Mouse (Mus musculus) splenic B cell, adult 2 months (primary cell): ENCODE data around the gene Med27.
"Not testable (repeated sequence)": the region's sequence is repeated elsewhere in the genome, so short reads cannot be mapped to it uniquely, and the experiment has no call there.

ENCODE experiments used
- DNase-seq: peaks from one replicate; pipeline ENCODE4 v3.0.0-alpha.2; 2011; ENCODE audit warnings: low read depth, low spot score
- H3K27me3 ChIP-seq: 2 replicates; pipeline ENCODE4 v1.6.1; 2012; ENCODE audit warnings: mild to moderate bottlenecking, low read length, moderate library complexity, mixed read lengths; ENCODE audit not compliant: control insufficient read depth, poor library complexity, insufficient read depth, severe bottlenecking
- H3K36me3 ChIP-seq: 2 replicates; pipeline ENCODE4 v1.6.1; 2012; ENCODE audit warnings: mild to moderate bottlenecking, low read length, moderate library complexity, mixed read lengths; ENCODE audit not compliant: control insufficient read depth, poor library complexity, insufficient read depth, severe bottlenecking

Med27 gene

DNA sequence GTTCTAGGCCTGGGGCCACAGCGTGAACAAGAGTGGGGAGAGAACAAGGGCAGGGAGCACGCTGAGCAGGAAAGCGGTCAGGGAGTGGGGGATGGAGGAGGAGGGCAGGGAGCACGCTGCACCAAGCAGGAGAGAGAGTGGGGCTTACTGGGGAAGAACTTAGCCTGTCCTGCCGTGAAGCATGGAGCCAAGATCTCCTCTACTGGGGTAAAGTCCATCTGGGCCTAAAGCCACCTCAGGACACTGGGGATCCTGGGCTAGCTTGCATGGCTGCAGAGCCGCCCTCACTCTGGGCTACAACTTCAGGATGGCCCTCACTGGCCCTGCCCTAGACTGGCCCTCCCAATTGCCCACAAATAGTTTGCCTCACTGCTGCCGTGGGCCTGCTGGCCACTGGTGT lies 174.9 kb downstream of the Med27 start:
- Histone ChIP-seq H3K27me3 (no peaks in the 10 kb centered on the region), H3K36me3 (no peaks in the 10 kb centered on the region; the same call in none of the 2 replicates)
- DNase-seq, result no peak

DNA sequence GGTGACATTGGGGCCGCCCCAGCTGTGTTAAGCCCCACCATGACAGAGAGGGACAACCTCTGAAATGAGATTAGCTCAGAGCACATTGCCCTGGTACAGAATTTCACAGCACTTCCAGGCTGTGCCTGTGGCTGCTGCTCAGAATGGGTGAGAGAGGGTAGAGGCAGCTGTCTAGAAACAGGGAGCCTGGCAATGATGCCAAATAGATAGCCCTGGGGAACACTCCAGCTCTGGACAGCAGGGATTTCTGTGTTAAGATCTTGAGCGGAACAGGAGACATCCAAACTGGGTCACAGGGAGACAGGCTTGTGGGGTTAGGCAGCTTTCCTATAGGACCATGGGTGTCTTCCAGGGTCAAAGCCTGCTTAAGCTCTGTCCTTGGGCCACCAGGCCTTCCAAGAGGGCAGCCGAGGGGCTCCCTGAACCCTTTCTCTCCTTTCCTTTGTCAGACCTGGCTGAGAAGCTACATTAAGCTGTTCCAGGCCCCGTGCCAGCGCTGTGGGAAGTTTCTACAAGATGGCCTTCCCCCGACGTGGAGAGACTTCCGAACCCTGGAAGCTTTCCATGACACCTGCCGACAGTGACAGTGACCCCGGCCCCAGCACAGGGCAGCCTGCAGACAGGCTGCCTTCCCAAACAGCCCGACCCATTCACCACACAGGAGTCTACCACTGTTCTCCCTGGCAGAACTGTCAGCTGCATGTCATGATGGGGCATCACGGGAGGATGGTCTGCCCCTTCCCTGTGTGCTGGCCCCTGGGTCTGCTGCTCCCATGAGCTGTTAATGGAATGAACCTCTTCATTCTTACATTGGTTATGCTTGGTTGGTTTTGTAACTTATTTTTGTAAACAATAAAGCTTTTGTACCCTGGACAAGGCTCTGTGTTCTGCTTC lies 177.5 kb downstream of the Med27 start:
- Histone ChIP-seq H3K27me3 (no peaks in the 10 kb centered on the region), H3K36me3 (no peaks in the 10 kb centered on the region; the same call in none of the 2 replicates)
- no peak for DNase-seq

DNA sequence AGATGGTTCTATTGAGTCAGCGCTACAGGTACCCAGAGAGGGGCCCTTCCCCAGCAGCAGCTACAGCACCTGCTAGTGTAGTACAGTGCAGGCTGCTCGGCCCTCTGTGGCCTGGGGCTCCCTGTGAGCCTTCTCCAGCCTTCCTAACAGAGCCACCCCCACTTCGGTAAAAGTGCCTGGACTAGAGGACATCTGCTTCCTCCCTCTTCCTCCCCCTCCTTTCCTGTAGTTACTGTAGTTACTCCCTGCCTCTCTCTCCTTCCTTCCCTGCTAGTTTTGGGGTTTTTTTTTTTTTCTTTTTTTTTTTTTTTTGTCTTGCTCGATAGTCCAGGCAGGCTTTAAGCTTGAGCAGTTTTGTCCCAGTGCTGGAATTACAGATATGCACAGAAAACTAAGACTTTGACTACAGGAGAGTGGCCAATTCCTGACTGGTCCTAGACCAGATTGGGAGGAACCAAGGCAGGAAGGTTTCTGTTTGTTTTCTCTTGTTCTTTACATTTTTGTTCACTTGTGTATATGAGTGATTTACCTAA lies 178.7 kb downstream of the Med27 start:
- no peaks in the 10 kb centered on the region; the same call in none of the 2 replicates for H3K36me3 ChIP-seq
- no peak for DNase-seq
- H3K27me3 ChIP-seq, result no peaks in the 10 kb centered on the region

DNA sequence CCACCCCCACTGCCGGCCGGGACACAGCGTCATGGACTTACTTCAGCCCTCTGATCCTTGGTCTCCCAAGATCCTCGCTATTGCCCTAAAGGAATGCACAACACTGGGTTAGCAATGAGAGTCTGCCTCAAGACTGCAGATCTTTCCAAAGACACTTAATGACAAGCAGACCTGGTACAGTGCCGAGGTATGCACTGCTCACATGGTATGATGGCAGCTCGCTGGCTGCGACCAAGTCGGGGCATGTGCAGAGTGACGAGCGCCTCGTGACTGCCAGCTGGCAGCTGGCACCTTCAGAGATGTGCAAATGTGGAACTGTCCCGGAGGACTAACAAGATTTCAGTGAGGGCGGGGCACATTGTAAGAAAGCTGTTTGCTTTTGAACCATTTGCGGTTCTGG lies 179.6 kb downstream of the Med27 start:
- Histone ChIP-seq H3K36me3 (no peaks in the 10 kb centered on the region; the same call in none of the 2 replicates), H3K27me3 (no peaks in the 10 kb centered on the region)
- peak; percentile 31 for DNase-seq

DNA sequence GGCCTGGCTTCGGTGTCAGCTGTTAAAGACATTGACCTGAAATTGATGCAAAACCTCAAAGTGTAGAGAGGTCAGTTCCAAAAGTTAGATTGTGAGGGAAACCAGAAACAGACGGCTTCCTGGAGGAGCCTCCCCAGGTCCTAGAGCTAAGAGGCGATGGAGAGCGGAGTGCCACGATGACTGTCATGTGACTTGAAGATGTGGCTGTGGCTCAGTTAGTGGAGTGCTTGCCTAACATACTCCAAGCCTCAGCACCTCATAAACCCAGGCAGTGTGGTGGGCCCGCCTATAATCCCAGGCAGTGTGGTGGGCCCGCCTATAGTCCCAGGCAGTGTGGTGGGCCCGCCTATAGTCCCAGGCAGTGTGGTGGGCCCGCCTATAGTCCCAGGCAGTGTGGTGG lies 180.9 kb downstream of the Med27 start:
- not testable (repeated sequence) for H3K27me3 ChIP-seq, DNase-seq, H3K36me3 ChIP-seq

DNA sequence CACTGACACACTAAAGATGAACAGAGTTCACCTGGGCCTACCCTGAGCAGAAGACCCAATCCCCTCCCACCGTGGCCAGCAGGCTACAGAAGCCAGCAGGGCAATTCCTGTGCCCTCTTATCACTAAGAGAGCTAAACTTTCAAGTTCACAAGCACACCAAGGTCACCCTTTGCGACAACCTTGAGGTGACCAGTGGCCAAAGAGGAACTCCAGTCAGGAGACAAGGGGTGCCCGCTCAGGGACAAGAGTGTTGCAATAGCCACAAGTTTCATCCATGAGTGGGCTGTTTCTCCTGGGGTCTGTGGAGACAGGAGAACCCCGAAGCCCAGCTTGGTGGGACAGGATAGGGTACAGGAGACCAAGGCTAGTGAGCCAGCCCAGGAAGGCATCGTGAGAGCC lies 182.2 kb downstream of the Med27 start:
- H3K36me3 ChIP-seq, result no peaks in the 10 kb centered on the region; the same call in none of the 2 replicates
- H3K27me3 ChIP-seq, result no peaks in the 10 kb centered on the region
- no peak for DNase-seq

DNA sequence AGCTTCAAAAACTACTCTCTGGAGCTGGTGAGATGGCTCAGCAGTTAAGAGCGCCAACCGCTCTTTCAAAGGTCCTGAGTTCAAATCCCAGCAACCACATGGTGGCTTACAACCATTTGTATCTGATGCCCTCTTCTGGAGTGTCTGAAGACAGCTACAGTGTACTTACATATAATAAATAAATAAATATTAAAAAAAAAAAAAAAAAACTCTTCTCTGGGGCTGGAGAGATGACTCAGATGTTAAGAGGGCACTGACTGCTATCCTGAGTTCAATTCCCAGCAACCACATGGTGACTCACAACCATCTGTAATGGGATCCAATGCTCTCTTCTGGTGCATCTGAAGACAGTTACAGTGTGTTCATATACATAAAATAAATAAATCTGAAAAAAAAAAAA lies 183.2 kb downstream of the Med27 start:
- DNase-seq, H3K36me3 ChIP-seq, H3K27me3 ChIP-seq: not testable (repeated sequence)

DNA sequence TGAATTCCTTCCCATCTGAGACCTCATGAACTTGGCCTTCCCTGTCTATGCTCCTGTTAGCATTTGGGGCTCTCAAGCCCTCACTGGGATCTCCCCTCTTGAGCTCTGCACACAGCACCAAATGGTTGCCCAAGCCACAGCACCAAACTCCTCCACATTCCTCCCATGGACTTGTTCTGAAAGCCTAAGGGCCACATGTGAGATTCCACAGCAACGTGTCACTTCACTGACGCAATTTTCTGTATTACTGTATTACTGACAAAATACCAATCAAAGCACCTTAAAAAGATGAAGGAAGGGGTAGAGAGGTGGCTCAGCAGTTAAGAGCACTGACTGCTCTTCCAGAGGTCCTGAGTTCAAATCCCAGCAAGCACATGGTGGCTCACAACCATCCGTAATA lies 185.6 kb downstream of the Med27 start:
- Histone ChIP-seq H3K36me3 (no peaks in the 10 kb centered on the region), H3K27me3 (no peaks in the 10 kb centered on the region)
- DNase-seq, result no peak

DNA sequence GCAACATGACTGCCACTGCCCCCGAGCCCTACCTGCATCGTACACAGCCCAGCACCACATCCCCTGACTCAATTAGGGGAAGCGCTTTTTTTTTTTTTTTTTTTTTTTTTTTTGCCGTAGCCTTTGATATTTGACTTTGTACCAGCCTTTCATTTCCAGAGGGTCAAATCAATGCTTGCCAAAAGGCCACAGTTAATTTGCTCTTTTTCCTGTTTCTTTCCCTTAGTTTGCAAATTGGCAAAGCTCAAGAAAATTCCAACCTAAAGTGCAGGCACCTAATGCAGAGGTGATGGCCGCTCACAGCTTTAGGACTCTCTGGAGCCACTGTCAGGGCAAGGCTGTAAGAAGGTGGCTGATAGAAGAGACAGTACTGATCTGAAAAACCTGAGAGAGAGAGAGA lies 186.3 kb downstream of the Med27 start:
- DNase-seq, result no peak
- H3K27me3 ChIP-seq, result no peaks in the 10 kb centered on the region
- H3K36me3 ChIP-seq, result no peaks in the 10 kb centered on the region

DNA sequence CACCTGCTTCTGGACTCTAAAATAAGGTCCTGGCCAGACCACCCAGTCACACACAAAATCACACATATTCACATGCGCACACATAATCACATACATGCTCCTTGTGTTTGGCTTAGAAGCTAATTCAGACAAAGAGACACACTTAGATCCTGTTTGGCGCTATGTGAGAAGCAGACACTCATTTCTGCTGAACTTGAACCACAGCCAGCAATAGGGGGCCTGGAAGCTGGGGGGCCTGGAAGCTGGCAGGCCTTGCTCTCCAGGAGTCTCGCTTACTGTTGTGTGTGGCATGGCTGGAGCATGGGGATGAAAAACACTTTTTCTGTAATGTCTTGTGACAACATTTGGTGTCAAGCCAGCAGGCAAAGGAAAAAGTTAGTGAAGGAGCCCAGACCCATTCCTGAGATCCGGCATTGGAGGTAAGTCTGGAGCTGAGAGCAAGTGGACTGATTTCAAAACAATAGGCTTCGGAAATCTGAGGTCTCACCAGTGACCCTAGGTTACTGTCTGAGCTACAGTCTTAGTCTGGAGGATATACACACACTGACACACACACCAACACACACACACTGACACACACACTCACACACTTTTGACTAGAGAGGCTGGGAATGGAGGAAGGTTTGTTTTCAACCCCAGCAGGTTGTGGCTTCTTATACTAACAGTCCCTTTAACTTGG lies 189.1 kb downstream of the Med27 start:
- no peak for DNase-seq
- H3K36me3 ChIP-seq, result no peaks in the 10 kb centered on the region
- H3K27me3 ChIP-seq, result no peaks in the 10 kb centered on the region

DNA sequence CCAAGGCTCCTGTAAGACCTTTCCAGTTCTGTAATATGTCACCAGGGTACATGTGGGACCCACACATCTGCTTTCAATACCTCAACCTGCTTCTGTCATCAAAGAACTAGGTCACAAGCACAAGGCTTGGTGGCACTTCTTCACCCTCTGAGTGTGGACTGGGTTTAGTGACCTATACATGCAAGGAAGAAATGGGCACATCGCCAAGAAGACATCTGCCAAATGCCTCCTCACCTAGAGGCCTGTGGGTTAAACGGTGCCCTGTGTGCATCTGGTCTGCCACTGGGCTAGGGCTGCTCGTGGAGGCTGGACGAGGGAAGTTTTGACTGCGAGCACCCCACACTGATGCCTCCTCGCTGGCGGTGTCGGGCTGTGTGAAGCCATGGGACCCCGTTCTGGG lies 189.9 kb downstream of the Med27 start:
- H3K27me3 ChIP-seq, result no peaks in the 10 kb centered on the region
- H3K36me3 ChIP-seq, result no peaks in the 10 kb centered on the region
- no peak for DNase-seq

DNA sequence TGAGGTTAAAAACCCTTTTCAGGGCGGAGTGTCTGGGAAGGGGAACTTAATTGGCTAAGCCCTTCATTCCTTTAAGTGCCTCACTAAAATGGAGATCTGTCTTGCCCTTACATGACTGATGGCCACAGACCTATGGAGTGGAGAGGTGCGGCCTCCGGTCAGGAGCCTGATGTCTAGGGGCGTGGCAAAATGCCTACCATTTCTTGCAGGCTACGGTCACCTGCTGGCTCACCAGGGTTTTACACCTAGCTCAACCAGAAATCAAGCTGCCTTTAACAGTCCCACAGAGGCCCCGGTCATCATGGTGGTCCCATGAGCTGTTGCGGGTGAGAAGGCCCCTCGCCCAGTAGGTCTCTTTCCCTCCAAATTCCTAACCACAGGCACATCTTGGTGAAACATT lies 190.7 kb downstream of the Med27 start:
- H3K27me3 ChIP-seq, result no peaks in the 10 kb centered on the region
- no peaks in the 10 kb centered on the region for H3K36me3 ChIP-seq
- DNase-seq, result no peak

DNA sequence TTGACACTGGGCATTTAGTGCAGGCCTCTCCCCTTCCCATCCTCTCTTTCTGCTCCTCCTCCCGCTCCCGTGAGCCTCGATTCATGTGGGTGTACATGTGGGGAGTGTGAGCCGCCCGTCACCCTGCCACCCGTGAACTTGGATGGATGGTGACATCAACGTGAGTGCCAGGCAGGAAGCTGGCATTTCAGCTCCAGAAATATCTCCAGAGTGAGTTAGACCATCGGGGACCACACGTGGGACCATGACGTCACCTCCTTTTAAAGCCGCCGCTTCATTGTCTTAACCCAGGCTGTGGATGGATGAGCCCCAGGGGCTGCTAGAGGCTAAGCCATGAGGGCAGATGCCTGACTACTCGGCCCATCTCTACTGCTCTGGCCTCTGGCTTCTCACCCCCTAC lies 195.4 kb downstream of the Med27 start:
- Histone ChIP-seq H3K36me3 (no peaks in the 10 kb centered on the region), H3K27me3 (no peaks in the 10 kb centered on the region)
- no peak for DNase-seq

DNA sequence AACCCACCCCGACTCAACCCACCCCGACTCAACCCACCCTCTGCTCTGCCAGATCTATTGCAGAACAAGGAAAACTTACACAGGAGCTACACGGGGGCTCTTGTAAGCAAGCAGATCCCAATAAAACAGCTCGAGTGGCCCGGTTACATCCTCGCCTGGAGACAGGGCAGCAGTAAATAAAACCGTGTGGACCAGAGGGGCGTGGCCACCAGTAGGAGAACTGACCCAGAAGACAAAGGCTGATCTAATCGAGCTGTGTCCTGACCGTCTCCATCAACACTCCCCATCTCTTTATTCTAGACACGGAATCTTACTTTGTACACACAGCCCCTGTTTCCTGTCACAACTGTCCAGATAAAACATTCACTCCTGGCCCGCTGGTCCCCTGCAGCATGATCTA lies 200.0 kb downstream of the Med27 start:
- DNase-seq, result no peak
- H3K27me3 ChIP-seq, result no peaks in the 10 kb centered on the region
- no peaks in the 10 kb centered on the region for H3K36me3 ChIP-seq
